ENCODE assay signal across 25 mouse cellular contexts in the genomic region with DNA sequence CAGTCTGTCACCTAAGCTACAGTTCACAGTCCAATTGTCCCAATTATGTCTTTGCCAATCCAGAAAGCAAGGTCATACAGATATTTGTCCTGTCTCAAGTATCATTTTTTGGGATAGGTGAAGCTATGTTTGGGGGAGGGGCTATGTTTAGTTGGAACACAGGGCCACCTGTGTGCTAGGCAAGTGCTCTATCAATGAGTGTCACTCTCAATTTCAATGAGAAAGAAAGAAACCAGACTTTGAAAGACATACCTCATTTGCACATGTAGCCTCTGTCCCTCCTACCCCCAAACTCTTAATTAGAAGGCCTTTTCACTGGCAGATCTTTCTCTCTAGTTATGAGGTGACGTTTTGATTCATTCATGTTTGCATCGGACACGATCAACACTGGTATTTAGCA. TPM values are rescaled to one million over a fixed set of nuclear protein-coding genes. Genes with fewer than 3 reads are reported as not detected.
A peak's percentile ranks its signal among the peaks of the same experiment; 100 is the strongest.
DNase-seq lines count a peak whose midpoint lies in the region; ATAC-seq and TF ChIP-seq lines count a peak whose summit lies in the region.
"Had no signal": no experiment of that assay in that cellular context is flagged by ENCODE, and none has a peak within 500 bp of the region (broad histone marks: within the 10 kb centered on the region; RNA-seq: fewer than 3 reads in every experiment).

No protein-coding gene starts in this region.

- WGBS in forebrain, embryonic 14.5 days = 7% methylated on average over 3 of the region's 3 CpGs
- WGBS in forebrain, embryonic 16.5 days = 17% methylated on average over 3 of the region's 3 CpGs
- WGBS in intestine, embryonic 15.5 days = 83% methylated on average over 3 of the region's 3 CpGs
- WGBS in intestine, postnatal 0 days = 65% methylated on average over 3 of the region's 3 CpGs

- H3K4me1 ChIP-seq in forebrain, embryonic 14.5 days (ENCODE audit: control insufficient read depth, insufficient read depth, low read length) = peaks cover 25% of the 10 kb centered on the region
- peaks cover 36% of the 10 kb centered on the region for H3K4me1 ChIP-seq in forebrain, embryonic 16.5 days (replicated peaks; ENCODE audit: control insufficient read depth, insufficient read depth, low read length)
- H3K4me1 ChIP-seq in intestine, embryonic 15.5 days (replicated peaks) = peaks cover 15% of the 10 kb centered on the region
- H3K4me1 ChIP-seq in intestine, postnatal 0 days (replicated peaks; ENCODE audit: control insufficient read depth, insufficient read depth, low read length) = peaks cover 27% of the 10 kb centered on the region; the same call in 1 of the 2 replicates

- H3K4me2 ChIP-seq in forebrain, embryonic 14.5 days (ENCODE audit: low read length) = no peak overlapping the region
- no peak overlapping the region for H3K4me2 ChIP-seq in forebrain, embryonic 16.5 days (ENCODE audit: low read length)
- H3K4me2 ChIP-seq in intestine, embryonic 15.5 days (replicated peaks) = no peak overlapping the region
- H3K4me2 ChIP-seq in intestine, postnatal 0 days (replicated peaks; ENCODE audit: low read depth) = no peak overlapping the region
- H3K4me2 ChIP-seq: embryonic facial prominence, embryonic 15.5 days; heart, embryonic 13.5 days; limb, embryonic 12.5 days; liver, embryonic 11.5 days; midbrain, embryonic 15.5 days; neural tube, embryonic 12.5 days had no signal

- no peaks in the 10 kb centered on the region for H3K9me3 ChIP-seq in forebrain, embryonic 14.5 days (replicated peaks; ENCODE audit: control insufficient read depth, low read length)
- H3K9me3 ChIP-seq in forebrain, embryonic 16.5 days (ENCODE audit: control insufficient read depth, low read length) = no peaks in the 10 kb centered on the region
- no peaks in the 10 kb centered on the region for H3K9me3 ChIP-seq in intestine, embryonic 15.5 days
- H3K9me3 ChIP-seq in intestine, postnatal 0 days (ENCODE audit: control insufficient read depth) = no peaks in the 10 kb centered on the region
- H3K9me3 ChIP-seq: embryonic facial prominence, embryonic 10.5 days; embryonic facial prominence, embryonic 15.5 days; heart, embryonic 13.5 days; midbrain, embryonic 15.5 days; neural tube, embryonic 12.5 days had no signal

- H3K27me3 ChIP-seq in forebrain, embryonic 14.5 days (replicated peaks; ENCODE audit: control insufficient read depth, insufficient read depth, low read length) = no peaks in the 10 kb centered on the region
- H3K27me3 ChIP-seq in forebrain, embryonic 16.5 days (replicated peaks; ENCODE audit: control insufficient read depth, insufficient read depth, low read length) = no peaks in the 10 kb centered on the region
- H3K27me3 ChIP-seq in intestine, embryonic 15.5 days (replicated peaks) = no peaks in the 10 kb centered on the region
- no peaks in the 10 kb centered on the region for H3K27me3 ChIP-seq in intestine, postnatal 0 days (replicated peaks; ENCODE audit: control insufficient read depth, insufficient read depth, low read length)
- H3K27me3 ChIP-seq: embryonic facial prominence, embryonic 15.5 days; midbrain, embryonic 15.5 days; neural tube, embryonic 12.5 days had no signal

- no peak for DNase-seq in forebrain, embryonic 14.5 days (ENCODE audit: low spot score)
- DNase-seq in retina, postnatal 1 day = peak; percentile 41
- no peak for DNase-seq in retina, embryonic 14.5 days (ENCODE audit: low spot score)
- no peak for DNase-seq in adrenal gland, postnatal 25 days
- DNase-seq: adrenal gland, adult 8-10 months; cerebellum, adult 8-10 months; cerebellum, postnatal 25 days; gastrocnemius, postnatal 10 days; heart, postnatal 10 days; kidney, adult 8-10 months; lung, postnatal 36 days; thymus, postnatal 4 days had no signal

- H3K9ac ChIP-seq in forebrain, embryonic 14.5 days (ENCODE audit: low read length) = no peak overlapping the region
- no peak overlapping the region for H3K9ac ChIP-seq in forebrain, embryonic 16.5 days (replicated peaks; ENCODE audit: low read depth, low read length)
- no peak overlapping the region for H3K9ac ChIP-seq in intestine, embryonic 15.5 days
- H3K9ac ChIP-seq in intestine, postnatal 0 days (ENCODE audit: low read depth, low read length) = no peak overlapping the region
- H3K9ac ChIP-seq: embryonic facial prominence, embryonic 15.5 days; heart, embryonic 13.5 days; limb, embryonic 12.5 days; midbrain, embryonic 15.5 days; neural tube, embryonic 12.5 days had no signal

- no peaks in the 10 kb centered on the region for H3K36me3 ChIP-seq in forebrain, embryonic 14.5 days (ENCODE audit: control insufficient read depth, insufficient read depth, low read length)
- no peaks in the 10 kb centered on the region; the same call in 1 of the 2 replicates for H3K36me3 ChIP-seq in forebrain, embryonic 16.5 days (ENCODE audit: control insufficient read depth, insufficient read depth)
- H3K36me3 ChIP-seq in intestine, embryonic 15.5 days = no peaks in the 10 kb centered on the region
- H3K36me3 ChIP-seq in intestine, postnatal 0 days (ENCODE audit: control insufficient read depth, insufficient read depth) = no peaks in the 10 kb centered on the region
- H3K36me3 ChIP-seq: embryonic facial prominence, embryonic 10.5 days; embryonic facial prominence, embryonic 15.5 days; heart, embryonic 13.5 days; limb, embryonic 12.5 days; midbrain, embryonic 15.5 days had no signal

- ATAC-seq in forebrain, embryonic 14.5 days = 0 out of 2 replicates have a peak, but pooled peaks have one; percentile 11
- ATAC-seq in forebrain, embryonic 16.5 days = no peak
- no peak for ATAC-seq in intestine, embryonic 15.5 days
- ATAC-seq in intestine, postnatal 0 days = no peak
- ATAC-seq: inflammation-experienced regulatory T-cells, adult 6 months; midbrain, embryonic 15.5 days had no signal

- TF ChIP-seq CTCF in intestine, postnatal 0 days (IDR thresholded peaks at IDR 0.05; ENCODE audit: low read depth) = no peak

- no peak overlapping the region for H3K27ac ChIP-seq in forebrain, embryonic 14.5 days (ENCODE audit: low read depth, low read length)
- no peak overlapping the region for H3K27ac ChIP-seq in forebrain, embryonic 16.5 days (ENCODE audit: low read length)
- H3K27ac ChIP-seq in intestine, embryonic 15.5 days = peak overlapping the region; percentile 69; the same call in 1 of the 2 replicates
- no peak overlapping the region for H3K27ac ChIP-seq in intestine, postnatal 0 days (ENCODE audit: low read depth, low read length)
- H3K27ac ChIP-seq: embryonic facial prominence, embryonic 10.5 days; embryonic facial prominence, embryonic 15.5 days; heart, embryonic 13.5 days; left cerebral cortex, adult 2 months; limb, embryonic 12.5 days; midbrain, embryonic 15.5 days; neural tube, embryonic 12.5 days had no signal

- H3K4me3 ChIP-seq in forebrain, embryonic 14.5 days (ENCODE audit: low read depth, low read length) = no peak overlapping the region
- H3K4me3 ChIP-seq in forebrain, embryonic 16.5 days (replicated peaks; ENCODE audit: low read length) = no peak overlapping the region
- H3K4me3 ChIP-seq in intestine, embryonic 15.5 days (replicated peaks) = no peak overlapping the region
- no peak overlapping the region for H3K4me3 ChIP-seq in intestine, postnatal 0 days (ENCODE audit: low read depth, low read length)
- H3K4me3 ChIP-seq: embryonic facial prominence, embryonic 10.5 days; embryonic facial prominence, embryonic 15.5 days; heart, embryonic 13.5 days; left cerebral cortex, adult 2 months; limb, embryonic 12.5 days; midbrain, embryonic 15.5 days; myocyte; neural tube, embryonic 12.5 days had no signal

RNA-seq across cellular contexts. Expression of gene Trim2, which starts 21.9 kb away (rescaled TPM):
- polyA plus RNA-seq in forebrain, embryonic 14.5 days (2014; fragmentation: Nextera tagmentation; extraction: Ambion mirVana) = 117 and 162 TPM in 2 replicates
- polyA plus RNA-seq in forebrain, embryonic 16.5 days (2015; fragmentation: Nextera tagmentation; extraction: Ambion mirVana) = 195 and 201 TPM in 2 replicates
- 50.1 and 57.2 TPM in 2 replicates for polyA plus RNA-seq in intestine, embryonic 15.5 days (2015; fragmentation: Nextera tagmentation; extraction: Ambion mirVana)
- polyA plus RNA-seq in intestine, postnatal 0 days (2015; fragmentation: Nextera tagmentation; extraction: Ambion mirVana) = 21.2 and 22.5 TPM in 2 replicates
- total RNA-seq in adrenal gland, postnatal 25 days (2021) = 71.7 and 83.1 TPM in 2 replicates
